Mouse (Mus musculus) lung, adult 2 months (tissue): ENCODE measurements at regions not wholly inside any gene's neighbourhood (a gene's known extent, or its start where the extent isn't known, plus 50 kb on each side); places are given as distances from the start of the nearest gene placed in this dataset.

Source experiments
- DNase-seq: peaks from one replicate; pipeline ENCODE4 v3.0.0; 2022
- H3K4me1 ChIP-seq: fragments of 200-500 bp; 2 replicates; pipeline ENCODE4 v1.6.1; 2011; ENCODE audit warnings: low read length; ENCODE audit not compliant: control insufficient read depth, insufficient read depth
- H3K4me3 ChIP-seq: fragments of 200-500 bp; replicated peaks from 2 replicates; pipeline ENCODE3; 2011; ENCODE audit warnings: low read depth, mild to moderate bottlenecking, control low read depth, low read length; ENCODE audit errors: extremely low read depth
- CTCF ChIP-seq: fragments of 200-500 bp; IDR thresholded peaks from 2 replicates; pipeline ENCODE4 v1.5.1; 2011; ENCODE audit warnings: mild to moderate bottlenecking, low read length, control low read depth; ENCODE audit not compliant: insufficient read depth
- POLR2A ChIP-seq: fragments of 200-500 bp; IDR thresholded peaks from 2 replicates; pipeline ENCODE4 v1.6.1; 2011; ENCODE audit warnings: low read depth, mild to moderate bottlenecking, control low read depth, low read length, borderline replicate concordance; ENCODE audit errors: extremely low read depth
- WGBS: fragments of 180-500 bp; shearing (Covaris S2); methylation state at CpG from one replicate; pipeline ENCODE4 v1.1.7; 2018; 5-methylcytosine and 5-hydroxymethylcytosine counted together

- Histone ChIP-seq H3K4me3 (no peak overlapping the region), H3K4me1 (no peaks in the 10 kb centered on the region)
- WGBS, result 82% methylated on average over 2 of the region's 2 CpGs
- TF ChIP-seq POLR2A, result no peak
- TF ChIP-seq CTCF, result no peak
- DNase-seq, result no peak
Observed at GRCm38 (mm10) chr1:157906168-157906567, 399.6 kb downstream of the Sec16b start.

GRCm38 (mm10) chr1:157937800-157938348 is 418.3 kb downstream of the Brinp2 start:
- Histone ChIP-seq H3K4me3 (no peak overlapping the region), H3K4me1 (no peaks in the 10 kb centered on the region)
- DNase-seq, result no peak
- 52% methylated on average over 1 of the region's 1 CpGs for WGBS
- no peak for TF ChIP-seq CTCF
- TF ChIP-seq POLR2A, result no peak

GRCm38 (mm10) chr1:157939516-157939915 is 416.6 kb downstream of the Brinp2 start:
- 61% methylated on average over 1 of the region's 1 CpGs for WGBS
- TF ChIP-seq CTCF, result no peak
- no peak for TF ChIP-seq POLR2A
- DNase-seq, result no peak
- Histone ChIP-seq H3K4me3 (no peak overlapping the region), H3K4me1 (no peaks in the 10 kb centered on the region)

- Histone ChIP-seq H3K4me1 (no peaks in the 10 kb centered on the region), H3K4me3 (no peak overlapping the region)
- no peak for DNase-seq
- no peak for TF ChIP-seq CTCF
- no peak for TF ChIP-seq POLR2A
- WGBS, result 38% methylated on average over 3 of the region's 3 CpGs
Observed at GRCm38 (mm10) chr1:157940331-157940758, 415.8 kb downstream of the Brinp2 start.

- Histone ChIP-seq H3K4me3 (no peak overlapping the region), H3K4me1 (no peaks in the 10 kb centered on the region)
- WGBS, result 41% methylated on average over 4 of the region's 4 CpGs
- no peak for TF ChIP-seq POLR2A
- no peak for TF ChIP-seq CTCF
- no peak for DNase-seq
Observed at GRCm38 (mm10) chr1:157957506-157957905, 398.6 kb downstream of the Brinp2 start.

- TF ChIP-seq POLR2A (no peak), CTCF (no peak)
- 91% methylated on average over 3 of the region's 3 CpGs for WGBS
- Histone ChIP-seq H3K4me3 (no peak overlapping the region), H3K4me1 (no peaks in the 10 kb centered on the region)
- no peak for DNase-seq
Observed at GRCm38 (mm10) chr1:157964461-157964860, 391.7 kb downstream of the Brinp2 start.

GRCm38 (mm10) chr1:157969635-157970111 is 386.5 kb downstream of the Brinp2 start:
- DNase-seq, result no peak

GRCm38 (mm10) chr1:157973373-157974232 is 382.5 kb downstream of the Brinp2 start:
- Histone ChIP-seq H3K4me3 (no peak overlapping the region), H3K4me1 (no peaks in the 10 kb centered on the region)
- TF ChIP-seq POLR2A, result no peak
- no peak for TF ChIP-seq CTCF
- DNase-seq, result no peak
- 66% methylated on average over 10 of the region's 10 CpGs for WGBS

More at GRCm38 (mm10) chr1:157969635-157970111, 386.5 kb downstream of the Brinp2 start:
- 82% methylated on average over 6 of the region's 6 CpGs for WGBS
- no peak overlapping the region for H3K4me3 ChIP-seq
- no peaks in the 10 kb centered on the region for H3K4me1 ChIP-seq
- TF ChIP-seq CTCF (no peak), POLR2A (no peak)

- TF ChIP-seq CTCF (no peak), POLR2A (no peak)
- DNase-seq, result no peak
- Histone ChIP-seq H3K4me3 (no peak overlapping the region), H3K4me1 (no peaks in the 10 kb centered on the region)
- WGBS, result 64% methylated on average over 4 of the region's 4 CpGs
Observed at GRCm38 (mm10) chr1:157974656-157975055, 381.5 kb downstream of the Brinp2 start.
